Mouse (Mus musculus) forebrain, embryonic 15.5 days (tissue): ENCODE data around the gene Cela2a. TPM values are rescaled to one million over a fixed set of nuclear protein-coding genes. Genes with fewer than 3 reads are reported as not detected.

Experiments
- ATAC-seq: fragments of 200-750 bp; cut with Nextera tagmentation; replicated peaks from 2 replicates; pipeline ENCODE4 v1.8.0; 2017; ENCODE audit warnings: mild to moderate bottlenecking, moderate TSS enrichment, moderate library complexity
- H3K27ac ChIP-seq: fragments of 300-500 bp; sonication (generic); replicated peaks from 2 replicates; pipeline ENCODE4 v1.5.1; 2015; ENCODE audit warnings: mild to moderate bottlenecking, inconsistent platforms
- H3K27me3 ChIP-seq: fragments of 300-500 bp; sonication (generic); 2 replicates; pipeline ENCODE4 v1.6.1; 2015; ENCODE audit warnings: inconsistent platforms
- H3K36me3 ChIP-seq: fragments of 300-500 bp; sonication (generic); 2 replicates; pipeline ENCODE4 v1.6.1; 2015; ENCODE audit warnings: mild to moderate bottlenecking, inconsistent platforms
- H3K4me1 ChIP-seq: fragments of 300-500 bp; sonication (generic); 2 replicates; pipeline ENCODE4 v1.6.1; 2015; ENCODE audit warnings: inconsistent platforms
- H3K4me2 ChIP-seq: fragments of 300-500 bp; sonication (generic); replicated peaks from 2 replicates; pipeline ENCODE4 v1.6.1; 2015; ENCODE audit warnings: mild to moderate bottlenecking, inconsistent platforms
- H3K4me3 ChIP-seq: fragments of 300-500 bp; sonication (generic); 2 replicates; pipeline ENCODE4 v1.5.1; 2015; ENCODE audit warnings: mild to moderate bottlenecking, inconsistent platforms
- H3K9ac ChIP-seq: fragments of 300-500 bp; sonication (generic); replicated peaks from 2 replicates; pipeline ENCODE4 v1.6.1; 2015; ENCODE audit warnings: mild to moderate bottlenecking, inconsistent platforms
- H3K9me3 ChIP-seq: fragments of 300-500 bp; sonication (generic); 2 replicates; pipeline ENCODE4 v1.6.1; 2016; ENCODE audit warnings: inconsistent platforms
- WGBS: fragments of 180-500 bp; shearing (Covaris S2); methylation state at CpG from one replicate; pipeline ENCODE4 v1.1.7; 2015; ENCODE audit warnings: mixed read lengths; 5-methylcytosine and 5-hydroxymethylcytosine counted together
- polyA plus RNA-seq: library from polyadenylated mRNA; unstranded; fragments of >200 nt; fragmentation: Nextera tagmentation; extraction: Ambion mirVana; gene quantifications from 2 replicates; pipeline ENCODE4 v1.2.1, GENCODE M21; 2015

Gene Cela2a
- polyA plus RNA-seq, 1 experiment from 2014 or later = not detected

DNA sequence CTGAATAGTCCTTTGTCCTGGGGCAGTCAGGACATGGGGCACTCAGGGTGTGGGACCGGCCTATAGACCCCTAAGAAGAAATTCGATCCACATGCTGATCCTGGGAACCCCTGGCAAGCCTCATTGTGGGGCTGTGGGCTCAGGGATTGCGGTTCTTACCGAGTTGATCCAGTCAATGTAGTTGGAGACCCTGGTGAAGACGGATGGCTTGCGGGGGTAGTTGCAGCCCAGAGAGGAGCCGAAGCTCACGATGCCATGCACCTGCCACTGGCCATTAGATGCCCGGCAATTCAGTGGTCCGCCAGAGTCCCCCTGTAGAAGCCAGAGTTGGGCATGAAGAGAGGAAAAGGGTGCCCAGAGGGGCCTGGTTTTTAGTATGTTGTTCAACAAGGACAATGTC, 8.3 kb downstream of the Cela2a start:
- no peak overlapping the region for H3K4me2 ChIP-seq

DNA sequence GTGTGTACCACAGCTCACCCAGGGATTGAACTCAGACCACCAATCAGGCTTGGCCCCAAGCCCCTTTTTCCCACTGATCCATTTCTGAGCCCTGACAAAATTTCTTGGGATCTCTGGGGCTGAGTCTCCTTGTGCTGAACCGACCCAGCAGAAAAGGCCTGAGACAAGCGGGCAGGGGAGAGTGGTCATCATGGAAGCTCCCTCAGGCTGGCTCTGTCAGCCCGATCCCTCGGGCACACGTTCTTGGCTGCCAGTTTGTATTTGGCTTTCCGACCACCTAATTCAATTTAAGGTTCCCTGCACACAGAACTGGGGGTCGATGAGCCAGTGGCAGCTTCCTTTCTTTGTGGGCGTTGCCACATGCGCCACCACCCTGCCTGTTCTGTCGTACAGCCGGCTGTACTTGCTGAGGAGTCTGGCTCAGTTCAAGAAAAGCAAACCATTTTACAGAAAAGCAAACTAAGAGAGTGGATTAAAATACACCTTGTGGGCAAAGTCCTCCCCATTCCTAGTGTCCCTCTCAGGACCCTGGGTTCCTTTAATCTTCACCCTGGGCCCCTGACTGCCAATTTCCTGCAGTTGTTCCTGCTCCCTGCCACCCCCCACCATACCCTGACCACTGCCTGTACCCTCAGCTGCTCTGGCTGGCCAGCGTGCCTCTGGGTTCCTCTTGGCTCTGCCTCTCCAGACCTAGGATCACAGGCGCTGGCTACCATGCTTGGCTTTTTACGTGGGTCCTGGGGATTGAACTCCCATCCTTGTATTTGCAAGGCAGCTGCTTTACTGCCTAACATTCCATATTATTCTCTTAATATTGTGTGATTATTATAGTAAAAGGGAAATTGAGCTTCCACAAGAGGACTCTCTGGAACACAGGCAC, 8.9 kb downstream of the Cela2a start:
- H3K4me2 ChIP-seq = no peak overlapping the region
- H3K9ac ChIP-seq = no peak overlapping the region
- 51% methylated on average over 14 of the region's 14 CpGs for WGBS
- H3K36me3 ChIP-seq = peaks cover 9% of the 10 kb centered on the region; the same call in 1 of the 2 replicates
- H3K4me3 ChIP-seq = no peak overlapping the region
- no peaks in the 10 kb centered on the region for H3K27me3 ChIP-seq
- H3K9me3 ChIP-seq = no peaks in the 10 kb centered on the region
- H3K4me1 ChIP-seq = no peaks in the 10 kb centered on the region
- no peak for ATAC-seq
- H3K27ac ChIP-seq = no peak overlapping the region

More for the DNA sequence above, 8.3 kb downstream of the Cela2a start:
- Histone ChIP-seq H3K27me3 (no peaks in the 10 kb centered on the region), H3K9ac (no peak overlapping the region), H3K9me3 (no peaks in the 10 kb centered on the region), H3K27ac (no peak overlapping the region), H3K36me3 (0 out of 2 replicates have a peak, but pooled peaks cover 5% of the 10 kb centered on the region), H3K4me1 (no peaks in the 10 kb centered on the region), H3K4me3 (no peak overlapping the region)
- 50% methylated on average over 10 of the region's 10 CpGs for WGBS
- no peak for ATAC-seq

DNA sequence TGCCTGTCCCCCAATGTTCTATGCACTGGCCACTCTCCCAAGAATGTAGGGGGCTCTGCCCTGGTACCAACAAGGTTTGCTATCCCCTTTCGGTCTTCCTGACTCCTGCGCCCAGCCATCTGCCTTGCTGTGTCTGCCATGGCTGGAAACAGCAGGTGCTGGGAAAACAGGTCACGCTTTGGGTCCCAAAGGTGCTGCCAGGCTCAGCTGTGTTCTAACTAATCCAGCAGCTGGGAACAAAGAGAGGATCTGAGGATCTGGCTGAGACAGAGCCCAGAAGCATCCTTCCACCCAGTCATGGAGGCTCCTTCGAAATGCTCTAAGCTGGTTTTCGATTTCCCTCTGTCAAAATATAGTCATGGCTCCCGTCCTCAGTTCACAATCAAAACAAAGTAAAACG, 9.7 kb downstream of the Cela2a start:
- Histone ChIP-seq H3K27ac (no peak overlapping the region), H3K9me3 (no peaks in the 10 kb centered on the region), H3K4me2 (no peak overlapping the region), H3K4me3 (no peak overlapping the region), H3K9ac (no peak overlapping the region), H3K36me3 (peaks cover 16% of the 10 kb centered on the region), H3K4me1 (no peaks in the 10 kb centered on the region), H3K27me3 (no peaks in the 10 kb centered on the region)
- ATAC-seq = no peak
- WGBS = 81% methylated on average over 7 of the region's 7 CpGs

DNA sequence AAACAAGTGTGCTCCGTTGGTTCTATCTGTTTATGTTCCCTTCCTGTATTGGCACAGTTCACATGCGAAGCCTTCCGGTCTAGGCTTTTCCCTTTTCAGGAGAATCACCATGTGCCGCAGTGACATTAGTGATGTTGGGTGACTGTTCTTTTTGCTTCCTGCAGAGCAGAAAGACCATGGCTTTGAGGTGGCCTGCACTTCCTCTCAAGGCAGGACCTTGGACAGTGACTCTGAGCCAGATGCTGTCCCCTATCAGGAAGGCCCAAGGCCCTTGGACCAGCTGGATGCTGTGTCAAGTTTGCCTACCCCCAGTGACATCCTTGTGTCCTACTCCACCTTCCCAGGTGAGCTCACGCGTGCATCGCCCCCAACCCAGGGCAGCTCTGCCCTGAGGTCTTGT, 14.6 kb downstream of the Cela2a start:
- peaks cover 49% of the 10 kb centered on the region for H3K36me3 ChIP-seq

DNA sequence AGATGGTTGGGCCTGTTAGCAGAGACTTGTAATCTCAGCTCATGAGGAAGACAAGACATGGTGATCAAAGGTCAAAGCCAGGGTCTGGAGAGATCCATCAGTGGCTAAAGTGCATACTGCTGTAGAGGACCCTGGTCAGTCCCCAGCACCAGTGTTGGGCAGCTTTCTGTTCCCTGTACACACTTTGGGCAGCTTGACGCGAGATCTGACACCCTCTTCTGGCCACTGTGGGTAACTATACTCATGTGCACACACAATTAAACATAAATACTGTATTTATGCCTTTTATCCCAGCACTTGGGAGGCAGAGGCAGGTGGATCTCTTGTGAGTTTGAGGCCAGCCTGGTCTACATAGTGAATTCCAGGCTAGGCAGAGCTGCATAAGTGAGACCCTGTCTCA, 15.0 kb downstream of the Cela2a start:
- Histone ChIP-seq H3K4me3 (no peak overlapping the region), H3K27me3 (no peaks in the 10 kb centered on the region), H3K9ac (no peak overlapping the region), H3K36me3 (peaks cover 53% of the 10 kb centered on the region), H3K27ac (no peak overlapping the region), H3K4me1 (no peaks in the 10 kb centered on the region), H3K9me3 (no peaks in the 10 kb centered on the region), H3K4me2 (no peak overlapping the region)
- 97% methylated on average over 2 of the region's 2 CpGs for WGBS
- ATAC-seq = no peak

More for the DNA sequence above, 14.6 kb downstream of the Cela2a start:
- H3K4me2 ChIP-seq = no peak overlapping the region
- 98% methylated on average over 7 of the region's 7 CpGs for WGBS
- no peak overlapping the region for H3K4me3 ChIP-seq
- no peak overlapping the region for H3K27ac ChIP-seq
- no peak overlapping the region for H3K9ac ChIP-seq
- ATAC-seq = no peak
- no peaks in the 10 kb centered on the region for H3K4me1 ChIP-seq
- no peaks in the 10 kb centered on the region for H3K9me3 ChIP-seq
- H3K27me3 ChIP-seq = no peaks in the 10 kb centered on the region

DNA sequence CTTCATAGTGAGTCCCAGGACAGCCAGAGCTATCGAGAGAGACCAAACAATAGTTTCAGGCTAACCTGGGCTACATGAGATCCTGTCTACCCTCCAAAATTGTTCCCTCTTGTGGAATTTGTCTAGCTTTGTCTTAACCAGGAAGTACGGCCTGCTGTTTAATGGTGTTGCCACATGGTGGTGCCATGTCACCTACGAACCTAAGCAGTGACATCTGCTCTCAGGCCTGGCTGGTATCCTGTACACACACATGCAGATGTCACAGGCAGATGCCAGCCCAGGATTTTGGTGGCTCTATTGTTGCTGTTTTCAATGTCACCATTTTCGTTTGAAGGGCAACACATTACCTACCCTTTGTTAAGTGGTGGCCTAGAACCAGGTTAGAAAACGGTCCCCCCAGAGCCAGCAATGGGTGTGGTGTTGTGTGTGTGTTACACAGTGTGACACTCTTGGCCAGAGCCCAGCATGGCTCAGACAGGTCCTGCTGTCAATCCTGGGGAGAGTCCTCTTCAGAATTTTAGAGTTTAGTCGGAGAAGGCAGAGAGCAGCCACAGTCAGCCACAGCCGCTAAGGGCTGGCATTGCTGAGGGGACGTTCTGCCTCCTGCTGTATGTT, 16.0 kb downstream of the Cela2a start:
- Histone ChIP-seq H3K9me3 (no peaks in the 10 kb centered on the region), H3K36me3 (peaks cover 63% of the 10 kb centered on the region), H3K4me2 (no peak overlapping the region), H3K27me3 (no peaks in the 10 kb centered on the region), H3K9ac (no peak overlapping the region), H3K4me3 (no peak overlapping the region), H3K4me1 (no peaks in the 10 kb centered on the region), H3K27ac (0 out of 2 replicates have a peak overlapping the region, but pooled peaks have one; percentile 19)
- ATAC-seq = no peak
- 75% methylated on average over 8 of the region's 8 CpGs for WGBS

DNA sequence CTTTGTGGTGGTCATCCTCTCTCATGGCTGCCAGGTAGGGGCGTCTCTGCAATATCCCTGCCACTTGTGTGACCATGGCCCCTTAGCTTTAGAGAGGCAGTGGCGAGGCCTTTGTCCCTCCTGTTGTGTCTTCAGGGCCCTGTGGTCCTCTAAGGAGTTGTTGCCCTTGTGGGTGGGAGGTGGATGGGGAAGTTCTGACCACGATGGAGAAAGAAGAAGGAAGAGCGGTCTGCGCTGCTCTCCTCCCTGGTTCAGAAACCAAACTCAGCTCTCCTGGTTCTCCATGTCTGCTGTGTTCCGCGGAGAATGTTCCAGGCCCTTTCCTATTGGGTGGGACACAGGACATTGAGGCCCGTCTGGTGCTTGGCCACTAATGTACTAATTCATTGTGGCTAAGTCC, 20.1 kb downstream of the Cela2a start:
- Histone ChIP-seq H3K4me2 (no peak overlapping the region), H3K27ac (no peak overlapping the region), H3K4me1 (no peaks in the 10 kb centered on the region), H3K27me3 (no peaks in the 10 kb centered on the region), H3K36me3 (peaks cover 60% of the 10 kb centered on the region), H3K9ac (no peak overlapping the region), H3K9me3 (no peaks in the 10 kb centered on the region), H3K4me3 (no peak overlapping the region)
- ATAC-seq = no peak
- WGBS = 97% methylated on average over 8 of the region's 8 CpGs

DNA sequence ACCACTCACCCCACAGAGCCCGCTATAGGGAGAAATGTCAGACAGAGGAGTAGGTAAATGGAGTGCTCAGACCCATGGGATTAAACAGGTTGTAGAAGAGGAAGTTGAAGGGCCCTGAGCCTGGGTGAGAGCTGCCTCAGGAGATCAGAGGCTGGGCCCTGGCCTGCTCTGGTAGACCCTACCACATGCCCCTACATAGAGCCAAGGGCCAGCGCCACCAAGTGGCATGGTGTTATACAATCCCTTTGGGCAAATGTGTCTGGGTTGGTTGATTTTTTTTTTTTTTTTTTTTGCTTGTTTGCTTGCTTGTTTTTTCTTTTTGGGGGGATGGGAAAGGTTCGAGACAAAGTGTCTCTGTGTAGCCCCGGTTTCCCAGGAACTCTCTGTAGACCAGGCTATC, 21.9 kb downstream of the Cela2a start:
- Histone ChIP-seq H3K4me1 (no peaks in the 10 kb centered on the region), H3K9me3 (no peaks in the 10 kb centered on the region), H3K27ac (no peak overlapping the region), H3K4me2 (no peak overlapping the region), H3K27me3 (no peaks in the 10 kb centered on the region), H3K9ac (no peak overlapping the region), H3K36me3 (peaks cover 49% of the 10 kb centered on the region), H3K4me3 (no peak overlapping the region)
- 90% methylated on average over 4 of the region's 4 CpGs for whole genome bisulfite sequencing
- no peak for ATAC-seq

DNA sequence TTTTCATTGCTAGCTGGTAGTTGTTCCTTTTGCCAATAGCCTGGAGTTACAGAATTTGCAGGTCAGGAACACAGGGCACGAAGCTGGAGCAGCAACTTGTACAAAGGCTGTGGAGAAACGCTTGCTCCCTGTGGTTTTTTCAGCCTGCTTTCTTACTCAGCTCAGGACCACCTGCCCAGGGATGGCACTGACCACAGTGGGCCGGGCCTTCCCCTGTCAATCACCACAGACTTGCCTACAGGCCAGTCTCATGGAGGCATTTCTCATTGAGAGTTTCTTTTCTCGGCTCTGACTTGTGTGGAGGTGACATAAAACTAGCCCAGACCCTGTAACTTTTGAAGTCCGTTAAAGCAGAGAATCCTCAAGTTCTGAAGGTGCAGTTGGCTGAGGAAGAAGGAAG, 28.4 kb downstream of the Cela2a start:
- peaks cover 5% of the 10 kb centered on the region; the same call in 1 of the 2 replicates for H3K36me3 ChIP-seq
- peaks cover 19% of the 10 kb centered on the region for H3K4me1 ChIP-seq
- H3K9ac ChIP-seq = no peak overlapping the region
- H3K9me3 ChIP-seq = no peaks in the 10 kb centered on the region
- ATAC-seq = no peak
- H3K4me2 ChIP-seq = no peak overlapping the region
- H3K4me3 ChIP-seq = no peak overlapping the region
- 92% methylated on average over 5 of the region's 5 CpGs for WGBS
- no peak overlapping the region for H3K27ac ChIP-seq
- no peaks in the 10 kb centered on the region for H3K27me3 ChIP-seq

DNA sequence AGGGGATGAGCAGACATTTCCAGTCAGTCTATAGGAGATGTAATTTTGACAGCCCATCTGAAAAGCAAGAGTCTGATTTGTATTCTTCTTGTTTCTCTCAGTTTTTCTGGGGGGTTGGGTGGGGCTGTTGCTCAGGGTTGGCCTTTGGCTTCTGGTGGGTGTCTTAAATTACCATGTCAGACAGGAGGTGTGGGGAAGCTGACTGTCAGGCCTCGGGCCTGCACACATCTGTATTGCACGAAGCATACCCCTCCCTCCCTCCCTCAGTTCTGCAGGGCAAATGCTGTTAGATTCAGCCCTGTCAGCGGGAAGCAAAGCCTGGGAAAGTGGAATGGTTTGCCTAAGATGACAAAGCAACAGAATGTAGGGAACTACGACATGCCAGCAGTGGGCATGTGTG, 29.0 kb downstream of the Cela2a start:
- no peak overlapping the region for H3K9ac ChIP-seq
- peaks cover 5% of the 10 kb centered on the region; the same call in 1 of the 2 replicates for H3K36me3 ChIP-seq
- ATAC-seq = no peak
- no peak overlapping the region for H3K4me2 ChIP-seq
- H3K4me1 ChIP-seq = peaks cover 19% of the 10 kb centered on the region
- no peaks in the 10 kb centered on the region for H3K27me3 ChIP-seq
- no peaks in the 10 kb centered on the region for H3K9me3 ChIP-seq
- 89% methylated on average over 4 of the region's 4 CpGs for WGBS
- no peak overlapping the region for H3K27ac ChIP-seq
- no peak overlapping the region for H3K4me3 ChIP-seq

DNA sequence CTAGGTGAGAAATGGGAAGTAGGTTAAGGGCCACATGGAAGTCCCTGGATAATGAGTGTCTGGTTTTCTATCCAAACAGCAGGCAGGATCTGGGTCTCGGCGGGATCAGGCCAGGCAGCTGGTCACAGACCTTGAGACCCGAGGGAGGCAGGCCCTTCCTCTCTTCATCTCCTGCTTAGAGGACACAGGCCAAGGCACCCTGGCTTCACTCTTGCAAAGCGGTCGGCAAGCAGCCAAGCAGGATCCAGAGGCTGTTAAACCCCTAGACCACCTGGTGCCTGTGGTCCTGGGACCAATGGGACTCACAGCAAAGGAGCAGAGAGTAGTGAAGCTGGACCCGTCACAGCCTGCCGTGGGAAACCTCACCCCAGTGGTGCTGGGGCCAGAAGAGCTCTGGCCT, 29.6 kb downstream of the Cela2a start:
- no peak overlapping the region for H3K4me3 ChIP-seq
- no peaks in the 10 kb centered on the region for H3K27me3 ChIP-seq
- WGBS = 86% methylated on average over 7 of the region's 7 CpGs
- peaks cover 5% of the 10 kb centered on the region; the same call in 1 of the 2 replicates for H3K36me3 ChIP-seq
- no peak overlapping the region for H3K27ac ChIP-seq
- H3K4me1 ChIP-seq = peaks cover 19% of the 10 kb centered on the region
- no peak overlapping the region for H3K9ac ChIP-seq
- H3K9me3 ChIP-seq = no peaks in the 10 kb centered on the region
- ATAC-seq = no peak
- no peak overlapping the region for H3K4me2 ChIP-seq

DNA sequence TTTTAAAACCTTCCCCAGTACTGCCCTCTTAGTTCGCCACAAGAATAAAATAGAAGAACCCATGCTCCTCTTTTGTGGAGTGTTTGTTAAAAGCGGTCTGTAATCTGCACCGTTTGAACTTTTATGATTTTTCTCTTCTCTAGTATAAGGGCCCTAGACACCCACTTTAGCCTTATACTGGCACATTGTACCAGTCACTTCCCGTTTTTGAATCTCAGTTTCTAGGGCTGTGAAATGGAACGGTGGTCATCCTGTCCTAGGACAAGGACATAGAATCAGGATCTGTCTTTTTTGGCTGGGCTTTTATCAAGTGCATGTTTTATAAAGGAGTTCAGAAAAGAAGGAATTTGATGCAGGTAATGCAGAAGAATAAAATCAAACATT, 31.8 kb downstream of the Cela2a start:
- Histone ChIP-seq H3K36me3 (peaks cover 5% of the 10 kb centered on the region; the same call in 1 of the 2 replicates), H3K4me1 (peaks cover 30% of the 10 kb centered on the region), H3K27ac (peak overlapping the region; percentile 93), H3K4me3 (peak overlapping the region; percentile 91), H3K9ac (peak overlapping the region; percentile 72), H3K27me3 (no peaks in the 10 kb centered on the region), H3K9me3 (no peaks in the 10 kb centered on the region), H3K4me2 (peak overlapping the region; percentile 48)
- ATAC-seq = no peak
- 15% methylated on average over 5 of the region's 5 CpGs for WGBS
